Mouse (Mus musculus) megakaryocyte-erythroid progenitor cell, adult 5 weeks (primary cell): Measurements from ENCODE around the gene Gm20867. TPM values are rescaled to one million over a fixed set of nuclear protein-coding genes. Genes with fewer than 3 reads are reported as not detected.

ENCODE experiments used
- polyA plus RNA-seq: library from polyadenylated mRNA; stranded (reverse); fragments of >175 nt; gene quantifications from 2 replicates; pipeline ENCODE4 v1.2.3, GENCODE M21; 2012

Gene Gm20867
- polyA plus RNA-seq = not detected in 2 replicates

GRCm38 (mm10) chrY:77963104-77963503, at the start of gene Gm20867:
TSS of gene Gm20867 (minus strand) at chrY:77963204.

Other genes with a start within 250 kb of the Gm20867 start
- not detected in 2 replicates for gene Gm29564, start 249.8 kb upstream of the Gm20867 start, polyA plus RNA-seq